Mouse (Mus musculus): ENCODE measurements around the gene Xpr1. TPM values are rescaled to one million over a fixed set of nuclear protein-coding genes. Genes with fewer than 3 reads are reported as not detected.
"Not testable (repeated sequence)": the region's sequence is repeated elsewhere in the genome, so short reads cannot be mapped to it uniquely, and the experiment has no call there.

The Xpr1 gene
- polyA plus RNA-seq, 1 experiment from 2014 or later = 5.3 TPM

DNA sequence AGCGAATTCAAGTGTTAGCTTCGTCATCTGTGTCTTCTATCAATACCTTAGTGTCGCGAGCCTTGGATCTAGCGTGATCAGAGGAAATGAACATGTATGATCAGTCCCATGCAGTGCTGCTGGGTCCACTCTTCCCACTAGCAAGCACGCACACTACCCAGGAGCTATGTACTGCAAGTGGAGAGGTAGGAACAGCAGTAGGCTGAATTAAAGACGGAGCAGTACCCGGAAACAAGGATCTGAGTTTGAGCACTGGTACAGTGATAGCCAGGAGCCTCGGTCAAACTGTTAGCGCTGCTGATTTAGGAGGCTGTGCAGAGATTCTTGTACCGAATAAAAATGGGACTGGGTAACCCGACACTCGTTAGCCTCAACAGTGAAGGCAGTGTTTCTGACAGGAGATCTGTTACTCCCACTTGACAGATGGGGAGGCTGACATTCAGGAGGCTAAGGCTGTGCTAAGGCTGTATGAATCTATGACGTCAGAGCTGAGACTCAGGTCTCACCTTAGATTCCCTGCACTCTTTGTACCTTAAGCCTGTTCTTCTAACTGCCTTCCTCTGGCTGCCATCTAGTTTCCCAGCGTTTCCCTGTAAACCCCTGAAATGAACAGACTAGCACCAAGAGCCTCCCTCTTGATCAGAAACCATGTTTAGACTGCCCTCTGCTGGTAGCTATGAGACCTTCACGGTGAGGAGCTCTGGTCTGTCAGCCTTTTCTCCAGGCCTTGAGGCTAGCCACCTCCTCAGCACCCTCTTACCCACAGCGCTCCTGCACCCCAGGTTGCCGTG lies 136.0 kb downstream of the Xpr1 start:
- H3K9ac ChIP-seq (replicated peaks; ENCODE audit: low read length) = no peak overlapping the region; the same call in 1 of the 2 replicates
- no peak overlapping the region for H3K4me3 ChIP-seq (ENCODE audit: low read depth, low read length)

DNA sequence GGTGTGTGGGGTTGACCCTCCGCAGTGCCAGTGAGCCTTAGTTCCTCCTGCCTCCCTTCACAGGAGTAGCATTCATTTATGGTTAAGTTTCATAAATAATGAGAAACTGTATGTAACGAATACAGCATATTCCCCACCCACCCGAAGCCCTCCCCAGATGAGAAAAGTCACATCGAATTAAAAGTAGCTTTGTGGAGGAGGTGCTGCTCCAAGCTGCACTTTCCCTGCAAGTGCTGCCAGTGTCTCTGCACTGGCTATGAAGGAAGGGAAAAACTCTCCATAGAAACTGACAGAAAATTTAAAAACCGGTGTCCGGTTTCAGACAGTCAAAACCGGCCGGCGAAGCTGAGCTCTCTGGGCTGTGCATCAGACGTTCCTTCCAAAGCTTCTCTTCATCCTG lies 136.9 kb downstream of the Xpr1 start:
- H3K4me1 ChIP-seq (ENCODE audit: control insufficient read depth, insufficient read depth, low read length) = no peaks in the 10 kb centered on the region; the same call in 1 of the 2 replicates
- H3K9me3 ChIP-seq (replicated peaks; ENCODE audit: control insufficient read depth, low read length) = no peaks in the 10 kb centered on the region
- no peak overlapping the region for H3K9ac ChIP-seq (replicated peaks; ENCODE audit: low read length)
- peak; percentile 43 for DNase-seq (ENCODE audit: low spot score)
- H3K4me2 ChIP-seq (ENCODE audit: low read depth, low read length) = no peak overlapping the region
- H3K27ac ChIP-seq (replicated peaks; ENCODE audit: low read depth, low read length) = no peak overlapping the region
- WGBS = 58% methylated on average over 10 of the region's 10 CpGs
- no peak for ATAC-seq (replicated peaks; ENCODE audit: insufficient number of reproducible peaks, low FRiP score, low TSS enrichment, low read depth)
- H3K4me3 ChIP-seq (ENCODE audit: low read depth, low read length) = no peak overlapping the region
- no peaks in the 10 kb centered on the region for H3K36me3 ChIP-seq (replicated peaks; ENCODE audit: control insufficient read depth, insufficient read depth, low read depth, low read length)
- H3K27me3 ChIP-seq (ENCODE audit: control insufficient read depth, insufficient read depth, low read length) = no peaks in the 10 kb centered on the region

More for the DNA sequence above, 136.0 kb downstream of the Xpr1 start:
- Histone ChIP-seq H3K36me3 (replicated peaks; ENCODE audit: control insufficient read depth, insufficient read depth, low read depth, low read length) (no peaks in the 10 kb centered on the region), H3K4me2 (ENCODE audit: low read depth, low read length) (no peak overlapping the region), H3K27me3 (ENCODE audit: control insufficient read depth, insufficient read depth, low read length) (no peaks in the 10 kb centered on the region), H3K27ac (replicated peaks; ENCODE audit: low read depth, low read length) (no peak overlapping the region), H3K9me3 (replicated peaks; ENCODE audit: control insufficient read depth, low read length) (no peaks in the 10 kb centered on the region), H3K4me1 (ENCODE audit: control insufficient read depth, insufficient read depth, low read length) (no peaks in the 10 kb centered on the region; the same call in 1 of the 2 replicates)
- DNase-seq (ENCODE audit: low spot score) = peak; percentile 92
- peak; percentile 84 for ATAC-seq (replicated peaks; ENCODE audit: insufficient number of reproducible peaks, low FRiP score, low TSS enrichment, low read depth)
- WGBS = 52% methylated on average over 18 of the region's 18 CpGs

DNA sequence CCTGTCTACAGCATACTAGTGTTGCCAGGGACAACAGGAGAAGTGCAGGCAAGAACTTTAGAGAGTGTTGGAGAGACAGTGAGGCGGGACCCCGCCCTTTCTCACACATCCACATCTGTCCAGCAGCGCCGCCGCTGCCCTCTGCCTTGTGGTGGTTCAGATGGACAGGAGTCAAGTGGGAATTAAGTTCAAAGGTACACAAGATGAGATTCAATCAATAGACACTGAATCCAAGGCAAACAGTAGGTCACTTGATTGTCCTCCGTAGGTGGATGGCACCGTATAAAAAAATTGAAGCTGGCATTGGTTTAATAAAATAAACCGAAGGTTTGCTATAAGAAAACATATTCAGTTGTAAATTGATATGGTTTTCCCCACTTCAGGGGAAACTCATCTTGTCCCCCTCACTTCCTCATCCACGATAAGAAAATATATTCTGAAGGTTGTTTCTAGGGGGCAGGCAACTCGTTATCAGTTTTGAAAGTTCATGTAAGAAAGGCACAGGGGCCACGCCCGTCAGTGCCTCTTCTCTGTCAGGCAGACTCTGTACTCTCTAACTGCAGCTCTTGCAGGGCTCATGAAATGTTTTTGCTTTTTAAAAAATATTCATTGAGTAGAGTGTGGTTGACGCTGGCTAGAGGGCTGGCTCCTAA lies 140.7 kb downstream of the Xpr1 start:
- no peaks in the 10 kb centered on the region; the same call in 1 of the 2 replicates for H3K4me1 ChIP-seq (ENCODE audit: control insufficient read depth, insufficient read depth, low read length)
- H3K27ac ChIP-seq (replicated peaks; ENCODE audit: low read depth, low read length) = no peak overlapping the region
- ATAC-seq (replicated peaks; ENCODE audit: insufficient number of reproducible peaks, low FRiP score, low TSS enrichment, low read depth) = no peak
- no peak overlapping the region for H3K9ac ChIP-seq (replicated peaks; ENCODE audit: low read length)
- no peak overlapping the region for H3K4me2 ChIP-seq (ENCODE audit: low read depth, low read length)
- WGBS = 76% methylated on average over 13 of the region's 13 CpGs
- no peak overlapping the region for H3K4me3 ChIP-seq (ENCODE audit: low read depth, low read length)
- no peak for DNase-seq (ENCODE audit: low spot score)
- H3K9me3 ChIP-seq (replicated peaks; ENCODE audit: control insufficient read depth, low read length) = no peaks in the 10 kb centered on the region
- no peaks in the 10 kb centered on the region for H3K36me3 ChIP-seq (replicated peaks; ENCODE audit: control insufficient read depth, insufficient read depth, low read depth, low read length)
- H3K27me3 ChIP-seq (ENCODE audit: control insufficient read depth, insufficient read depth, low read length) = no peaks in the 10 kb centered on the region

DNA sequence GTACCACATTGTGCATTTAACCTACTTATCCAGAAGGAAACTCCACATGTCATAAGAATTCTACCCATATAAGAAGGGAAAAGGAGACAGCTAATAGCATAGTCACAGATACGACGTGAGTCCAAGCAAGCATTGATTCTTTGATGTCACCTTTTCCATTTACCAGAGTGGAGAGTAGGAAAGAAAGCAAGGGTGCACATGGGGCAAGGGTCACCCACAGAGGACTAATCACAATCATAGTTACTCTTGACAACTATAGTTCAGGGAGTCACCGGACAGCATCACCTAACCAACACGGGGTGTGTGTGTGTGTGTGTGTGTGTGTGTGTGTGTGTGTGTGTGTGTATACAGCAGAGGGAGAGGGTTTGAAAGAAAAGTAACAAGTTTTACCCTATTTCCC lies 141.4 kb downstream of the Xpr1 start:
- H3K27me3 ChIP-seq (ENCODE audit: control insufficient read depth, insufficient read depth, low read length) = no peaks in the 10 kb centered on the region
- no peak overlapping the region for H3K27ac ChIP-seq (replicated peaks; ENCODE audit: low read depth, low read length)
- no peaks in the 10 kb centered on the region for H3K4me1 ChIP-seq (ENCODE audit: control insufficient read depth, insufficient read depth, low read length)
- DNase-seq (ENCODE audit: low spot score) (no peak), ATAC-seq (replicated peaks; ENCODE audit: insufficient number of reproducible peaks, low FRiP score, low TSS enrichment, low read depth) (no peak)
- no peak overlapping the region for H3K4me3 ChIP-seq (ENCODE audit: low read depth, low read length)
- no peak overlapping the region for H3K4me2 ChIP-seq (ENCODE audit: low read depth, low read length)
- H3K9me3 ChIP-seq (replicated peaks; ENCODE audit: control insufficient read depth, low read length) = no peaks in the 10 kb centered on the region
- no peak overlapping the region for H3K9ac ChIP-seq (replicated peaks; ENCODE audit: low read length)
- WGBS = 82% methylated on average over 4 of the region's 4 CpGs
- H3K36me3 ChIP-seq (replicated peaks; ENCODE audit: control insufficient read depth, insufficient read depth, low read depth, low read length) = no peaks in the 10 kb centered on the region

DNA sequence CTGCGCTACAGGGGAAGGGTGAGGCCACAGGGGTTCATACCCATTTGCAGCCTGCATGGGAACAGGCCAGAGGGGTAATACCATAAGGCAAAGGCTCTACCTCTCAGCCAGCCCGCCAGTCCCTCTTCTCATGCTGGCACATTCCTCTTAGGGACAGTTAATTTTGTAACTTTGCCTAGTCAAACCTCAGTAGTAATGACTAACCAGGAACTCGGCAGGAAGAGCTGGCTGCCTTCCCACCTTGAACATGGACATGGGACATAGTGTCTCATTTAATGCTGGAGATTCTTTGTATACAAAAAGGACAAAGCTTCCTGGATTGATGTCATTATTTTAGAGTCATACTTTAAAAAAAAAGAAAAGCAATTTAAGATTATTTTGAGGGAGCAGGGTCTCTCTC lies 142.2 kb downstream of the Xpr1 start:
- no peak for DNase-seq (ENCODE audit: low spot score)

DNA sequence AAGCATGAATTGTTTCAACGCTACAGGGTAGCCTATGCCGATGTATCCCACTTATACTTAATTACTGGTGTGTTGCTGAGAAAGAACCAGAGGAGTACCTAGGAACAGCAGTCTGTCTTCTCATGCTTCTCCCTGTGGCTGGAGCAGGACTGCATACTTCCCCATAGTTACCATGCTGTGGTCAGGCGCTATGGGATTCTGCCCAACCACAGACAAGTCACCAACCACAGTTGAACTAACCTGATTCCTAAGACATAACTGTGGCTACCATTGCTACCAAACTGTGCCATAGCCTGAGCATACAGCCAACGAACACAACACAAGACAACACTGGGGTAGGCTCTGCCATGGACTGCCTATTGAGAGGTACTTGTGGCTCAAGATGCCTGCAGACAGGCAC lies 144.3 kb downstream of the Xpr1 start:
- no peaks in the 10 kb centered on the region for H3K9me3 ChIP-seq (replicated peaks; ENCODE audit: control insufficient read depth, low read length)
- WGBS = 85% methylated on average over 4 of the region's 4 CpGs
- no peaks in the 10 kb centered on the region for H3K27me3 ChIP-seq (ENCODE audit: control insufficient read depth, insufficient read depth, low read length)
- H3K36me3 ChIP-seq (replicated peaks; ENCODE audit: control insufficient read depth, insufficient read depth, low read depth, low read length) = no peaks in the 10 kb centered on the region
- no peak overlapping the region for H3K4me3 ChIP-seq (ENCODE audit: low read depth, low read length)
- H3K9ac ChIP-seq (replicated peaks; ENCODE audit: low read length) = no peak overlapping the region
- no peak for ATAC-seq (replicated peaks; ENCODE audit: insufficient number of reproducible peaks, low FRiP score, low TSS enrichment, low read depth)
- H3K4me2 ChIP-seq (ENCODE audit: low read depth, low read length) = no peak overlapping the region
- no peak for DNase-seq (ENCODE audit: low spot score)
- H3K27ac ChIP-seq (replicated peaks; ENCODE audit: low read depth, low read length) = no peak overlapping the region
- no peaks in the 10 kb centered on the region for H3K4me1 ChIP-seq (ENCODE audit: control insufficient read depth, insufficient read depth, low read length)

More for the DNA sequence above, 142.2 kb downstream of the Xpr1 start:
- Histone ChIP-seq H3K4me1 (ENCODE audit: control insufficient read depth, insufficient read depth, low read length) (no peaks in the 10 kb centered on the region), H3K9me3 (replicated peaks; ENCODE audit: control insufficient read depth, low read length) (no peaks in the 10 kb centered on the region), H3K36me3 (replicated peaks; ENCODE audit: control insufficient read depth, insufficient read depth, low read depth, low read length) (no peaks in the 10 kb centered on the region), H3K4me2 (ENCODE audit: low read depth, low read length) (no peak overlapping the region), H3K27me3 (ENCODE audit: control insufficient read depth, insufficient read depth, low read length) (no peaks in the 10 kb centered on the region), H3K4me3 (ENCODE audit: low read depth, low read length) (no peak overlapping the region), H3K9ac (replicated peaks; ENCODE audit: low read length) (no peak overlapping the region), H3K27ac (replicated peaks; ENCODE audit: low read depth, low read length) (no peak overlapping the region)
- ATAC-seq (replicated peaks; ENCODE audit: insufficient number of reproducible peaks, low FRiP score, low TSS enrichment, low read depth) = no peak
- 81% methylated on average over 3 of the region's 3 CpGs for WGBS

DNA sequence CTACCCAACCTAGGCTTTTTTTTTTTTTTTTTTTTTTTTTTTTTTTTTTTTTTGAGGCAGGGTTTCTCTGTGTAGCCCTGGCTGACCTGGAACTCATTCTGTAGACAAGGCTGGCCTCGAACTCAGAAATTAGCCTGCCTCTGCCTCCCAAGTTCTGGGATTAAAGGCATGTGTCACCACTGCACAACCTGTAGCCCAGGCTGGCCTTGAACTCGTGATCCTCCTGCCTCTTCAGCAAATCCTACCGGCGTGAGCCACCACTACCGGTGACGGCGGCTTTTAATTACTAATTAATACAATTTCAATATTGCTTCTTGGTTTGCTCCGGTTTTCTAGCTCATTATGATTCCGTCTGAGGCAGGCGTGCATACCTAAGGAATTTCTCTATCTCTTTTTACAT lies 154.7 kb downstream of the Xpr1 start:
- H3K9ac ChIP-seq (replicated peaks; ENCODE audit: low read length); H3K27me3 ChIP-seq (ENCODE audit: control insufficient read depth, insufficient read depth, low read length); H3K4me1 ChIP-seq (ENCODE audit: control insufficient read depth, insufficient read depth, low read length); H3K4me3 ChIP-seq (ENCODE audit: low read depth, low read length); H3K27ac ChIP-seq (replicated peaks; ENCODE audit: low read depth, low read length); H3K9me3 ChIP-seq (replicated peaks; ENCODE audit: control insufficient read depth, low read length); DNase-seq (ENCODE audit: low spot score); H3K36me3 ChIP-seq (replicated peaks; ENCODE audit: control insufficient read depth, insufficient read depth, low read depth, low read length); ATAC-seq (replicated peaks; ENCODE audit: insufficient number of reproducible peaks, low FRiP score, low TSS enrichment, low read depth); H3K4me2 ChIP-seq (ENCODE audit: low read depth, low read length): not testable (repeated sequence)
- WGBS = 93% methylated on average over 10 of the region's 10 CpGs

DNA sequence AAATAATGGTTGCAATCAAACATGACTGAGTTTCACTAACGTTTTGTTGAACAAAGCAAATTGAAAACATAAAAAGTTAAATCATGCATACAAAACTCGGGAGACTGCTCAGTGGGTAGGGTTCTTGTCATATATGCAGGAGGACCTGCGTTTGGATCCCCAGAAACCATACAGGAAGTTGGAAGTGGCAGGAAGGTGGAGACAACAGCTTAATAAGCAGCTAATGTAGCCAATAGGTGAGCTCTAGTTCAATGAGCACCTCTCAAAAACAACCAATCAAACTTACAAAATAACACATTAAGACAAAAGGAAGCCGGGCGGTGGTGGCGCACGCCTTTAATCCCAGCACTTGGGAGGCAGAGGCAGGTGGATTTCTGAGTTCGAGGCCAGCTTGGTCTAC lies 162.9 kb downstream of the Xpr1 start:
- H3K27me3 ChIP-seq (ENCODE audit: control insufficient read depth, insufficient read depth, low read length) = no peaks in the 10 kb centered on the region
- no peak overlapping the region for H3K27ac ChIP-seq (replicated peaks; ENCODE audit: low read depth, low read length)
- H3K4me3 ChIP-seq (ENCODE audit: low read depth, low read length) = no peak overlapping the region
- DNase-seq (ENCODE audit: low spot score) (no peak), ATAC-seq (replicated peaks; ENCODE audit: insufficient number of reproducible peaks, low FRiP score, low TSS enrichment, low read depth) (no peak)
- 88% methylated on average over 8 of the region's 8 CpGs for WGBS
- H3K9ac ChIP-seq (replicated peaks; ENCODE audit: low read length) = no peak overlapping the region
- no peak overlapping the region for H3K4me2 ChIP-seq (ENCODE audit: low read depth, low read length)
- H3K9me3 ChIP-seq (replicated peaks; ENCODE audit: control insufficient read depth, low read length) = no peaks in the 10 kb centered on the region
- H3K36me3 ChIP-seq (replicated peaks; ENCODE audit: control insufficient read depth, insufficient read depth, low read depth, low read length) = no peaks in the 10 kb centered on the region
- no peaks in the 10 kb centered on the region for H3K4me1 ChIP-seq (ENCODE audit: control insufficient read depth, insufficient read depth, low read length)

All from embryonic facial prominence, embryonic 11.5 days (tissue).